Mouse (Mus musculus) neural tube, embryonic 15.5 days (tissue): Measurements from ENCODE around the gene Whrn. TPM values are rescaled to one million over a fixed set of nuclear protein-coding genes. Genes with fewer than 3 reads are reported as not detected.

ENCODE experiments used
- ATAC-seq: fragments of 200-750 bp; cut with Nextera tagmentation; 2 replicates; pipeline ENCODE4 v1.8.0; 2017; ENCODE audit warnings: mild to moderate bottlenecking, moderate TSS enrichment, moderate library complexity; ENCODE audit not compliant: low FRiP score
- H3K27ac ChIP-seq: fragments of 300-500 bp; sonication (generic); replicated peaks from 2 replicates; pipeline ENCODE4 v1.5.1; 2015; ENCODE audit warnings: mild to moderate bottlenecking, inconsistent platforms
- H3K27me3 ChIP-seq: fragments of 300-500 bp; sonication (generic); replicated peaks from 2 replicates; pipeline ENCODE4 v1.6.1; 2015; ENCODE audit warnings: inconsistent platforms
- H3K36me3 ChIP-seq: fragments of 300-500 bp; sonication (generic); 2 replicates; pipeline ENCODE4 v1.6.1; 2015; ENCODE audit warnings: inconsistent platforms
- H3K4me1 ChIP-seq: fragments of 300-500 bp; sonication (generic); 2 replicates; pipeline ENCODE4 v1.6.1; 2015; ENCODE audit warnings: inconsistent platforms
- H3K4me2 ChIP-seq: fragments of 300-500 bp; sonication (generic); 2 replicates; pipeline ENCODE4 v1.6.1; 2015; ENCODE audit warnings: inconsistent platforms, mild to moderate bottlenecking, moderate library complexity
- H3K4me3 ChIP-seq: fragments of 300-500 bp; sonication (generic); replicated peaks from 2 replicates; pipeline ENCODE4 v1.5.1; 2015; ENCODE audit warnings: mild to moderate bottlenecking, inconsistent platforms
- H3K9ac ChIP-seq: fragments of 300-500 bp; sonication (generic); replicated peaks from 2 replicates; pipeline ENCODE4 v1.6.1; 2015; ENCODE audit warnings: mild to moderate bottlenecking, inconsistent platforms
- H3K9me3 ChIP-seq: fragments of 300-500 bp; sonication (generic); replicated peaks from 2 replicates; pipeline ENCODE4 v1.6.1; 2016; ENCODE audit warnings: inconsistent platforms
- WGBS: fragments of 180-500 bp; shearing (Covaris S2); methylation state at CpG from one replicate; pipeline ENCODE4 v1.1.7; 2015; ENCODE audit warnings: mixed read lengths; 5-methylcytosine and 5-hydroxymethylcytosine counted together
- polyA plus RNA-seq: library from polyadenylated mRNA; unstranded; fragments of >200 nt; fragmentation: Nextera tagmentation; extraction: Ambion mirVana; gene quantifications from 2 replicates; pipeline ENCODE4 v1.2.1, GENCODE M21; 2015

The Whrn gene
- polyA plus RNA-seq, 1 experiment from 2014 or later, result 5.5 TPM

DNA sequence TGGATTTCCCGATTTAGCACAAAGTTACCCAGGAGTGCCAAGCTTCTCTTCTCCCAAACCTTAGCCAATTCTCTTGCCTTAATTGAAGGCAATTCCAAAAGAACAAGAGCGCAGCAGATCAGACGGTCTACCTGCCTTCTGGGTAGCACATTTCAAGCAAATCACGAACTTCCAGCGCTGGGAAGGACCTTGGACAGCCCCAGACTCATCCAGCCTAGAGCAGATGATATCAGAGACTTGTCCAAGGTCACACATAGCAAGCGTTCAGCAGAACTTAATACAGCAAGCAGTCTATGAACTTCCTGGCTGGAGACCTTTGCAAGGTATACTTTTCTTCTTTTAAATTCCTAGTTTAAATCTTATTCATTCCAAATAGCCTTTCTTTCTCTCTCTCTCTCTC is 4.3 kb downstream of the Whrn start:
- no peak for ATAC-seq
- no peak overlapping the region for H3K4me3 ChIP-seq
- no peak overlapping the region for H3K9ac ChIP-seq
- H3K9me3 ChIP-seq, result no peaks in the 10 kb centered on the region
- 84% methylated on average over 6 of the region's 6 CpGs for WGBS
- H3K27me3 ChIP-seq, result 0 out of 2 replicates have a peak, but pooled peaks cover 3% of the 10 kb centered on the region
- no peak overlapping the region for H3K27ac ChIP-seq
- no peak overlapping the region for H3K4me2 ChIP-seq
- H3K4me1 ChIP-seq, result peaks cover 56% of the 10 kb centered on the region
- H3K36me3 ChIP-seq, result no peaks in the 10 kb centered on the region

DNA sequence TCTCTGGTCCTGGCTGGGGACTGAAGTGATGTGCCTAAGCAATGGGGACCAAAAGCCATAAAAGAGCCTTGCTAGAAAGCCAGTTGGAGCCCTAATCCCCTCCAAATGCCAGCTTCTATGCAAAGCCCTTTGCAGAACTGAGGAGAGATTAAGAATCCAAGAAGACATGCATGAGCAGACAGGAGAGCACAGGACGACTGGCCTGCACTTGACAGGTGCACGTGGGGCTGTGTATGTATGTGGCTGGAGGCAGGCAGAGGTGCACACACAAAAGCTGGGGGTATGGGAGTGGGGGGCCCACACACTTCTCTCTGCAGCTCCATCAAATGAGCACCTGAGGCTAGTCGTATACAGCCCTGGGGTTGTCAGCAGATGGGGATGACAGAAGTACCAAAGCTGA is 5.6 kb downstream of the Whrn start:
- Histone ChIP-seq H3K9me3 (no peaks in the 10 kb centered on the region), H3K27ac (no peak overlapping the region), H3K4me2 (no peak overlapping the region), H3K9ac (no peak overlapping the region), H3K4me1 (peaks cover 46% of the 10 kb centered on the region), H3K27me3 (0 out of 2 replicates have a peak, but pooled peaks cover 3% of the 10 kb centered on the region), H3K36me3 (no peaks in the 10 kb centered on the region), H3K4me3 (no peak overlapping the region)
- 55% methylated on average over 3 of the region's 3 CpGs for WGBS
- ATAC-seq, result no peak

DNA sequence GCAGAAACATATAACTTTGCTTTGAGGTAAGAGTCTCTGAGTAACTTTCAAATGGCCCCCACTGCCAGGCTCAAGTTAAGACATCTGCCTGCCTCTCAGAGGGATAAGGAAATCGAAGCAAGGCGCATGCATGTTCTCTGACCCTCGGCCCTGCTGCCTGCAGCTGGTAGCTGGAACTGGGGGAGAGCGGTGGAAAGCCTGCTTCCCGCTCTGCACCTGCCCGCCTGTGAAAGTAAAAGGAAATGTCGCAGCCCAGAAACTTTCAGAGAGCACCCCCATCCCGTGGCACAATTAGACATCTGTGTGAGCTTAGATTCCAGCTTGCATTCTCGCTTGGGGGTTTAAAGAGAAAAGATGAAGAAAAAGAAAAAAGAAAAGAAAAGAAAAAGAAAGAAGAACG is 6.1 kb downstream of the Whrn start:
- no peak overlapping the region for H3K27ac ChIP-seq

DNA sequence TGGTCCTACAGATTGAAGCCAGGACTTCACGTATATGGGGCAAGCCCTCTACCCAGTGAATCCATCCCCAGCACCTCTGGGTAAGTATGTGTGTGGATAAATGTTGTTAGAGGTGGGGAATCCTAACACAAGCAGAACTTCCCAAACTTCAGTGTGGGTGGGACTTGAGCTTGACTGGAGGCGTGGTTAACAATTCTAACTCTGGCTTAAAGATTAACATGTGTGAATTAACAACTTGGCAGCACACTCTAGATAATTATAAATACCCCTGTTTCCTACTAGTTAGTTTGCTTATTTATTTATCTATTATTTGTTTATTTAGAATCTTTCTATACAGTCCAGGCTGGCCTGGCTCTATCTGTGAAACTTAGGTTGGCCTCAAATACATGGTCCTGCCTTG is 7.9 kb downstream of the Whrn start:
- H3K9ac ChIP-seq, result no peak overlapping the region
- H3K4me1 ChIP-seq, result peaks cover 39% of the 10 kb centered on the region
- WGBS, result 98% methylated on average over 2 of the region's 2 CpGs
- H3K9me3 ChIP-seq, result no peaks in the 10 kb centered on the region
- no peak for ATAC-seq
- H3K27ac ChIP-seq, result no peak overlapping the region
- no peak overlapping the region for H3K4me3 ChIP-seq
- no peaks in the 10 kb centered on the region for H3K36me3 ChIP-seq
- H3K27me3 ChIP-seq, result 0 out of 2 replicates have a peak, but pooled peaks cover 2% of the 10 kb centered on the region
- no peak overlapping the region for H3K4me2 ChIP-seq

More for the DNA sequence above, 6.1 kb downstream of the Whrn start:
- WGBS, result 63% methylated on average over 10 of the region's 10 CpGs
- no peak for ATAC-seq
- Histone ChIP-seq H3K9ac (no peak overlapping the region), H3K4me2 (no peak overlapping the region), H3K36me3 (no peaks in the 10 kb centered on the region), H3K4me3 (no peak overlapping the region), H3K27me3 (0 out of 2 replicates have a peak, but pooled peaks cover 3% of the 10 kb centered on the region), H3K4me1 (peaks cover 42% of the 10 kb centered on the region), H3K9me3 (no peaks in the 10 kb centered on the region)

DNA sequence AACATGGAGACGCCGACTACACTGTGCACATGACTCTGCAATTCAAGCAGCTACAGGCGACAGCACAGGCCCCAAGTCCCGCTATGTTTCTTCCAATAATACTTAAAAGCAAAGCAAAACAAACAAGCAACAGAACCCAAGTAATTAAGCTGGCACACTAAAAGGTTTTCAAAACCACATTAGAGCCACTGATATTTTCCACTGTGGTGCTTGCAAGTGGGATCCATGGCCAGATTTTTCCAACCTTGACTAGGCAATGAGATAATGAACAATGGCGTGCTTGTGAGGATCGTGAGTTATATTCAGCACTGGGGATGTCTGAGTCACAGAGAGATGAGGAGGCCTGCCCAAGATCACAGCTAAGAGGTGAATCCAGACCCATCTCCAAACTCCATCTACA is 8.5 kb downstream of the Whrn start:
- no peaks in the 10 kb centered on the region for H3K27me3 ChIP-seq
- H3K4me1 ChIP-seq, result peaks cover 33% of the 10 kb centered on the region
- H3K9ac ChIP-seq, result no peak overlapping the region
- no peak overlapping the region for H3K4me2 ChIP-seq
- H3K36me3 ChIP-seq, result no peaks in the 10 kb centered on the region
- 0 out of 2 replicates have a peak, but pooled peaks have one; percentile 18 for ATAC-seq
- no peaks in the 10 kb centered on the region for H3K9me3 ChIP-seq
- WGBS, result 64% methylated on average over 6 of the region's 6 CpGs
- H3K4me3 ChIP-seq, result no peak overlapping the region
- no peak overlapping the region for H3K27ac ChIP-seq

DNA sequence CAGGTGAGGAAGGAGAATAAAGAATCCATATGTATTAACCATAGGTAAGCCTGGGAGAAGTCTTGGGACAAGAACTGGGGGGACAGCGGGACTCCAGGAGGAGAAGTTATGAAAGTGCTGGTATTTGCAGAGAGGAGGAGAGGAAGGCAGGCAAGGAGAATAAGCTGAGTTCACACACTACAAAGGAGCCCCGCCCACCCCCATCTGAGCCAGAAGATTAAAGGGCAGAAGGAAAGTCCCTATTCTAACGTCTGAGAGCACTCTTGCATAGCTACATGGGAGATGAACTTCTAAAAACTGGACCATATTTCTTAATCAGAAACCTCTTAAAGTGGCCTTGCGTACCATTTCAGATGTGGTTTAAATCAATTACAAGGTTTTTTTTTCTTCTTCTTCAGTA is 9.3 kb downstream of the Whrn start:
- H3K4me1 ChIP-seq, result peaks cover 32% of the 10 kb centered on the region
- WGBS, result 34% methylated on average over 4 of the region's 4 CpGs
- no peak overlapping the region for H3K27ac ChIP-seq
- H3K36me3 ChIP-seq, result no peaks in the 10 kb centered on the region
- no peaks in the 10 kb centered on the region for H3K9me3 ChIP-seq
- H3K4me3 ChIP-seq, result no peak overlapping the region
- H3K4me2 ChIP-seq, result no peak overlapping the region
- no peak for ATAC-seq
- no peaks in the 10 kb centered on the region for H3K27me3 ChIP-seq
- H3K9ac ChIP-seq, result no peak overlapping the region

DNA sequence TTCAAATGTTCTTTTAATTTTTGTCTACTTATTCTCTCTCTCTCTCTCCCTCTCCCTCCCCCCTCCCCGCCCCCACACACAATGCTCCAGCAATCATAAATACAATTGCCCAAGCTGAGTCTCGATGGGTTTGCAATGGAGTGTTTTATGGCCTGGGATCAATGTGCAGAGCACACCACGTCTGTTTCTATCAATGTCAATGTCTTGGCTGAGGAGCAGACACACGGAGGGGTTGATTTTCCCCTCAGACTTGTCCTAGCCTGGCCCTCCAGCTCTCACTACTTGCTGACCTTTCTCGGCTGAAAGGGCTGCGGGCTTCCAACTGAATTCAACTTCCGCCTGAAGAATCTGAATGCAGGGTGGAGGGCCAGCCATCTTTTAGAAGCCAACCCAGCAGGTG is 12.1 kb downstream of the Whrn start:
- Histone ChIP-seq H3K4me3 (no peak overlapping the region), H3K4me1 (peaks cover 26% of the 10 kb centered on the region), H3K27me3 (no peaks in the 10 kb centered on the region), H3K9ac (no peak overlapping the region), H3K4me2 (no peak overlapping the region), H3K27ac (no peak overlapping the region), H3K36me3 (no peaks in the 10 kb centered on the region), H3K9me3 (no peaks in the 10 kb centered on the region)
- whole genome bisulfite sequencing, result 26% methylated on average over 7 of the region's 7 CpGs
- ATAC-seq, result no peak

DNA sequence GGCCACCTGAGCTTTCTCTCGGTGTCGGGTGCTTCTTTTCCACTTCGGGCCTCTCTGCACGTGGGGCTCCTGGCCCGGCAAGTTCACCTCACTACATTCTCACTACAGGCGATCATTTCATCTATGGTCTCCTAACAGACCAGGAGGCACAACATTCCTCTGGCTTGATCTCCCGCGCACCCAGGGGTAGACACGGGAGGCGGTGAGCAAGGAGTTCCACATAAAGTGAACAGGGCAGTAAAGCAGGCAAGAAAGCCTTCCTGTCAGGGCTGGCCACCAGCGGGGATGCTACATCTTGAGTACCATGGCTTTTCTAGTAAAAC is 15.0 kb downstream of the Whrn start:
- Histone ChIP-seq H3K36me3 (no peaks in the 10 kb centered on the region), H3K9ac (no peak overlapping the region), H3K4me2 (no peak overlapping the region), H3K4me3 (no peak overlapping the region), H3K27me3 (no peaks in the 10 kb centered on the region), H3K4me1 (peaks cover 15% of the 10 kb centered on the region), H3K9me3 (no peaks in the 10 kb centered on the region), H3K27ac (no peak overlapping the region)
- 41% methylated on average over 11 of the region's 11 CpGs for WGBS
- no peak for ATAC-seq

DNA sequence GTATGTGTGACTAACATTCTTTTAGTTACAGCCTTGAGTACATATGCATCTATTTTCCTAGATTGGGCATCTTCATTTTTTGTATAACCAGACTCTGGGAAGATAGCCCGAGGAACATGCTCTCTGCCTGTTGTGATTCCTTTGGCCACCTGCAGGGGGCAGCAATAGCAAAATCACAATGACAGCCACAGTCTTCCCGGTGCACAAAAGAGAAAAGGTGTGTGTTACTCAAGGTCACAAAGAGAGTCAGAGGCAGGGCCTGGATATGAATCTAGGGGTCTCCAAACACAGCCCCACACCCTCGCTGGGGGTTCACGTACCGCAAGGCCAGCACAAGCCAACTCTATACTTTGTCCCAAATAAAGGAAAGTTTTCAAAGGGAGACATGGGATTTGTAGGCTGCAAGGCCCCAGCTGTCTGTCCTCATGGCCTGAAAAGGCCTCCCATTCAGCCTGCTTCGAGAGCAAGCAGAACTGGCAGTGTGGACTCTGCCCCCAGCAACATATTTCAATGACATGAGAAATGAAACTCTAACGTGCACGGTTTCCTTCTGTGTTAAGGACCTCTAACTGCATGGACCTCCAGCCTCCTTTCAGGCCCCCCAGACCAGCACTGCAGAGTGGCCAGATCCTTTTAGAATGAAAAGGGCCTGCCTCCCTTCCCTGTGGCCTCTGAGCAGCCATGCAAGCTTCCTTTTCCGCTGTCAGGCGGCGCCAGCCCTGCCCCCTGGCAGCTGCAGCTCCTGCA is 15.5 kb downstream of the Whrn start:
- Histone ChIP-seq H3K4me2 (no peak overlapping the region), H3K36me3 (no peaks in the 10 kb centered on the region), H3K27ac (no peak overlapping the region), H3K9me3 (no peaks in the 10 kb centered on the region), H3K9ac (no peak overlapping the region), H3K27me3 (no peaks in the 10 kb centered on the region), H3K4me1 (peaks cover 15% of the 10 kb centered on the region), H3K4me3 (no peak overlapping the region)
- peak; percentile 53 for ATAC-seq
- 23% methylated on average over 11 of the region's 11 CpGs for WGBS

DNA sequence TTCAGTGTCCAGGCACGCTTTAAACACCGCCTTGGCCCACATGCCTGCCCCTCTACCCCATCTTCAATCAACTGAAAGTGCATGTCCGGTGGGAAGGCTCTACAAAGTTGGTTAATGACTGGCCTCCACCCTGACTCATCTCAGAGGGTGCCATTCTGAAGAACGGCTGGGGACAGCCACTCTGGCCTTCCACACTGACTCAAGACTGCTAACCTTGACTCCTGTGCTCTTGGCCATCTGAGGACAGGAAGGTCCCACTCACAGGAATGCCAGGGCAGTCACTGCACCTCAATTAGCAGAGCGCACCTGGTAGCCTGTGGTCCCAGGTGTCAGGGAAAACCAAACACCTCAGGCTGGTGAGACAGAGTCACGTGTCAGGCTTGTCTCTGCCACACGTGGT is 17.8 kb downstream of the Whrn start:
- no peak overlapping the region for H3K27ac ChIP-seq
- no peak for ATAC-seq
- H3K27me3 ChIP-seq, result no peaks in the 10 kb centered on the region
- H3K9ac ChIP-seq, result no peak overlapping the region
- no peaks in the 10 kb centered on the region for H3K36me3 ChIP-seq
- no peak overlapping the region for H3K4me3 ChIP-seq
- no peaks in the 10 kb centered on the region for H3K9me3 ChIP-seq
- H3K4me1 ChIP-seq, result peaks cover 11% of the 10 kb centered on the region
- whole genome bisulfite sequencing, result 85% methylated on average over 7 of the region's 7 CpGs
- H3K4me2 ChIP-seq, result no peak overlapping the region

DNA sequence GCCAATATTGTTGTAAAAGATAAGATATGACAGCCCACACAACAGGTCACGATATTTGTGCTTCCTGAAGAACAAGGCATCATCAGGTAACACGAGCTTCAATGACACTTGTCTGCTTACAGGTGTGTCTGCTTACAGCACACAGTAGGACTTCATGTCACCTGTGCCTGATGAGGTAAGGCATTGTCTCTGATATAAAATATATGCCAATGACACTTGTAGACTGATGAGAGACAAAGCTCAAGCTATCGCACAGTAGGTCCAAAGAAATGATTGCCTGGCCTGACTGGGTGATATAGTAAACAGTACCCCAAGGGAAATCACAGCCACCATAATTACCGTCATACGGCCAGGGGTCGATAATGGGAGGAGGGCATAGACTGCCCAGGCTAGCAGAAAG is 18.9 kb downstream of the Whrn start:
- no peaks in the 10 kb centered on the region for H3K36me3 ChIP-seq
- ATAC-seq, result no peak
- WGBS, result 91% methylated on average over 6 of the region's 6 CpGs
- H3K4me3 ChIP-seq, result no peak overlapping the region
- peaks cover 10% of the 10 kb centered on the region for H3K4me1 ChIP-seq
- no peaks in the 10 kb centered on the region for H3K9me3 ChIP-seq
- H3K9ac ChIP-seq, result no peak overlapping the region
- no peak overlapping the region for H3K27ac ChIP-seq
- no peak overlapping the region for H3K4me2 ChIP-seq
- H3K27me3 ChIP-seq, result no peaks in the 10 kb centered on the region

DNA sequence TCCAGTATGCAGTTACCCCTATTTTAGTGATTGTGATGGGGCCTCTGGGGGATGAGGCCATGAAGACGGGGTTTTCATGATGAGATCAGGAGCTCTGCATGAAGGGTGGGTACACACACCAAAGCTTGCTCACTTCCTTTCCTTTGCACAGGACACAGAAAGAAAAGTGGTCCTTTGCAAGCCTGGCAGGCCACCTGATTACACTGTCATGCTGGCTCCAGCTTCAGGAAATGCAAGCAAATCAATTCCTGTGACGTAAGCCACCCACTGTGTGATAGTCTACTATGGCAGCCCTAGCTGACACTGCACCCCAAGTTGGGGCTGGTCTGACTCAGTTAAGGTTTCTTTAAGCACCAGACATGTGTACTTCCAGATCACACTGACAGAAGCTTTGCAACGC is 20.6 kb downstream of the Whrn start:
- Histone ChIP-seq H3K4me1 (peaks cover 6% of the 10 kb centered on the region), H3K36me3 (no peaks in the 10 kb centered on the region), H3K9ac (no peak overlapping the region), H3K4me2 (no peak overlapping the region), H3K4me3 (no peak overlapping the region), H3K27me3 (no peaks in the 10 kb centered on the region), H3K27ac (no peak overlapping the region), H3K9me3 (no peaks in the 10 kb centered on the region)
- 54% methylated on average over 3 of the region's 3 CpGs for WGBS
- no peak for ATAC-seq
